Mouse (Mus musculus) erythroblast, embryonic 14.5 days (primary cell): Measurements from ENCODE around the gene Map2k6. TPM values are rescaled to one million over a fixed set of nuclear protein-coding genes. Genes with fewer than 3 reads are reported as not detected.

Experiments
- H3K27me3 ChIP-seq: 2 replicates; pipeline ENCODE4 v1.6.1; 2012; ENCODE audit warnings: inconsistent platforms; ENCODE audit not compliant: control insufficient read depth
- H3K36me3 ChIP-seq: 2 replicates; pipeline ENCODE4 v1.6.1; 2012; ENCODE audit warnings: mild to moderate bottlenecking, inconsistent platforms; ENCODE audit not compliant: control insufficient read depth
- H3K4me1 ChIP-seq: 2 replicates; pipeline ENCODE4 v1.6.1; 2012; ENCODE audit warnings: inconsistent platforms; ENCODE audit not compliant: control insufficient read depth
- H3K4me3 ChIP-seq: replicated peaks from 2 replicates; pipeline ENCODE3; 2012; ENCODE audit warnings: moderate library complexity, mild to moderate bottlenecking, inconsistent platforms
- H3K9me3 ChIP-seq: 2 replicates; pipeline ENCODE4 v1.6.1; 2012; ENCODE audit warnings: low read length, inconsistent platforms, mixed read lengths; ENCODE audit not compliant: control insufficient read depth
- GATA1 ChIP-seq: IDR thresholded peaks from 2 replicates; pipeline ENCODE4 v1.6.1; 2012; ENCODE audit warnings: low read length, inconsistent platforms, mixed read lengths
- TAL1 ChIP-seq: IDR thresholded peaks from 3 replicates; pipeline ENCODE4 v1.6.1; 2012; ENCODE audit warnings: low read length, inconsistent platforms, mixed read lengths
- polyA plus RNA-seq: library from polyadenylated mRNA; stranded (reverse); fragments of >175 nt; gene quantifications from 2 replicates; pipeline ENCODE4 v1.2.3, GENCODE M21; 2012

Gene Map2k6
- polyA plus RNA-seq, 1 experiment: not detected

- TF ChIP-seq GATA1 (no peak), TAL1 (no peak)
- no peaks in the 10 kb centered on the region for H3K36me3 ChIP-seq
These were observed 26.5 kb upstream of the Map2k6 start for GRCm38 (mm10) chr11:110372266-110372954.

GRCm38 (mm10) chr11:110374036-110374435 lies 24.9 kb upstream of the Map2k6 start:
- Histone ChIP-seq H3K9me3 (no peaks in the 10 kb centered on the region), H3K4me1 (no peaks in the 10 kb centered on the region), H3K4me3 (no peak overlapping the region), H3K36me3 (no peaks in the 10 kb centered on the region), H3K27me3 (no peaks in the 10 kb centered on the region)
- TF ChIP-seq TAL1: no peak
- TF ChIP-seq GATA1: no peak

More at GRCm38 (mm10) chr11:110372266-110372954, 26.5 kb upstream of the Map2k6 start:
- Histone ChIP-seq H3K9me3 (no peaks in the 10 kb centered on the region), H3K4me1 (no peaks in the 10 kb centered on the region), H3K27me3 (no peaks in the 10 kb centered on the region), H3K4me3 (no peak overlapping the region)

- TF ChIP-seq GATA1 (no peak), TAL1 (no peak)
- H3K4me3 ChIP-seq: peak overlapping the region; percentile 34
- no peaks in the 10 kb centered on the region for H3K36me3 ChIP-seq
- H3K27me3 ChIP-seq: no peaks in the 10 kb centered on the region
- H3K9me3 ChIP-seq: no peaks in the 10 kb centered on the region
- H3K4me1 ChIP-seq: peaks cover 11% of the 10 kb centered on the region
These were observed 19.1 kb upstream of the Map2k6 start for GRCm38 (mm10) chr11:110379661-110380309.

GRCm38 (mm10) chr11:110380310-110380668 lies 18.6 kb upstream of the Map2k6 start:
- Histone ChIP-seq H3K27me3 (no peaks in the 10 kb centered on the region), H3K4me3 (peak overlapping the region; percentile 34), H3K36me3 (no peaks in the 10 kb centered on the region), H3K9me3 (no peaks in the 10 kb centered on the region), H3K4me1 (peaks cover 11% of the 10 kb centered on the region)
- TF ChIP-seq TAL1 (no peak), GATA1 (no peak)

- no peaks in the 10 kb centered on the region for H3K36me3 ChIP-seq
- TF ChIP-seq GATA1 (no peak), TAL1 (no peak)
- H3K27me3 ChIP-seq: no peaks in the 10 kb centered on the region
- no peak overlapping the region for H3K4me3 ChIP-seq
- no peaks in the 10 kb centered on the region for H3K9me3 ChIP-seq
- H3K4me1 ChIP-seq: peaks cover under 1% of the 10 kb centered on the region
These were observed 13.4 kb upstream of the Map2k6 start for GRCm38 (mm10) chr11:110385487-110385886.

GRCm38 (mm10) chr11:110392763-110393162 lies 6.2 kb upstream of the Map2k6 start:
- Histone ChIP-seq H3K4me3 (no peak overlapping the region), H3K36me3 (no peaks in the 10 kb centered on the region), H3K4me1 (no peaks in the 10 kb centered on the region), H3K27me3 (peaks cover 6% of the 10 kb centered on the region), H3K9me3 (no peaks in the 10 kb centered on the region)
- TF ChIP-seq GATA1 (no peak), TAL1 (no peak)

- Histone ChIP-seq H3K4me3 (no peak overlapping the region), H3K27me3 (peaks cover 6% of the 10 kb centered on the region), H3K9me3 (no peaks in the 10 kb centered on the region), H3K4me1 (peaks cover 10% of the 10 kb centered on the region), H3K36me3 (no peaks in the 10 kb centered on the region)
- TF ChIP-seq TAL1 (no peak), GATA1 (no peak)
These were observed 4.0 kb upstream of the Map2k6 start for GRCm38 (mm10) chr11:110394788-110395452.

- H3K36me3 ChIP-seq: no peaks in the 10 kb centered on the region
- H3K4me1 ChIP-seq: peaks cover 14% of the 10 kb centered on the region
- peaks cover 6% of the 10 kb centered on the region for H3K27me3 ChIP-seq
- no peak for TF ChIP-seq GATA1
- TF ChIP-seq TAL1: no peak
- no peaks in the 10 kb centered on the region for H3K9me3 ChIP-seq
- H3K4me3 ChIP-seq: no peak overlapping the region
These were observed 2.8 kb upstream of the Map2k6 start for GRCm38 (mm10) chr11:110396085-110396484.
